Mouse (Mus musculus) limb, embryonic 14.5 days (tissue): ENCODE data around the gene Nav2. TPM values are rescaled to one million over a fixed set of nuclear protein-coding genes. Genes with fewer than 3 reads are reported as not detected.

Experiments
- ATAC-seq: fragments of 200-750 bp; cut with Nextera tagmentation; 2 replicates; pipeline ENCODE4 v1.8.0; 2017; ENCODE audit warnings: low read depth, moderate number of reproducible peaks, moderate TSS enrichment; ENCODE audit not compliant: low FRiP score
- DNase-seq: peaks from one replicate; pipeline ENCODE4 v3.0.0-alpha.2; 2015; ENCODE audit warnings: low spot score
- H3K27ac ChIP-seq: fragments of 300-500 bp; sonication (generic); replicated peaks from 2 replicates; pipeline ENCODE4 v1.5.1; 2014; ENCODE audit warnings: low read depth, mild to moderate bottlenecking, low read length, moderate library complexity, mixed read lengths
- H3K27me3 ChIP-seq: fragments of 300-500 bp; sonication (generic); 2 replicates; pipeline ENCODE4 v1.6.1; 2014; ENCODE audit warnings: low read length, mixed read lengths; ENCODE audit not compliant: control insufficient read depth, insufficient read depth
- H3K36me3 ChIP-seq: fragments of 300-500 bp; sonication (generic); 2 replicates; pipeline ENCODE4 v1.6.1; 2014; ENCODE audit warnings: mild to moderate bottlenecking, low read length, moderate library complexity, mixed read lengths; ENCODE audit not compliant: control insufficient read depth, insufficient read depth
- H3K4me1 ChIP-seq: fragments of 300-500 bp; sonication (generic); 2 replicates; pipeline ENCODE4 v1.6.1; 2014; ENCODE audit warnings: antibody characterized with exemption, low read length, mixed read lengths; ENCODE audit not compliant: control insufficient read depth, insufficient read depth
- H3K4me2 ChIP-seq: fragments of 300-500 bp; sonication (generic); replicated peaks from 2 replicates; pipeline ENCODE4 v1.6.1; 2014; ENCODE audit warnings: low read depth, mild to moderate bottlenecking, low read length, moderate library complexity; ENCODE audit not compliant: severe bottlenecking
- H3K4me3 ChIP-seq: fragments of 300-500 bp; sonication (generic); replicated peaks from 2 replicates; pipeline ENCODE4 v1.5.1; 2014; ENCODE audit warnings: low read length
- H3K9ac ChIP-seq: fragments of 300-500 bp; sonication (generic); 2 replicates; pipeline ENCODE4 v1.6.1; 2014; ENCODE audit warnings: mild to moderate bottlenecking, low read depth, low read length, moderate library complexity; ENCODE audit not compliant: severe bottlenecking
- H3K9me3 ChIP-seq: fragments of 300-500 bp; sonication (generic); 2 replicates; pipeline ENCODE4 v1.6.1; 2016; ENCODE audit warnings: low read length; ENCODE audit not compliant: control insufficient read depth
- POLR2A ChIP-seq: fragments of 200-500 bp; IDR thresholded peaks from 2 replicates; pipeline ENCODE4 v1.8.0; 2012; ENCODE audit warnings: inconsistent platforms, mild to moderate bottlenecking, moderate library complexity, borderline replicate concordance; ENCODE audit not compliant: insufficient read depth, insufficient read length; ENCODE audit errors: extremely low read depth
- WGBS: fragments of 180-500 bp; shearing (Covaris S2); extraction: QIAGEN DNeasy Blood & Tissue Kit; methylation state at CpG from one replicate; pipeline ENCODE4 v1.1.7; 2014; 5-methylcytosine and 5-hydroxymethylcytosine counted together
- polyA plus RNA-seq, 2 experiments: library from polyadenylated mRNA; depleted of rRNA in 1 of 2; stranded (reverse) in 1 of 2; unstranded in 1 of 2; fragments of >200 nt; fragmentation: Nextera tagmentation in 1 of 2; extraction: Ambion mirVana in 1 of 2; gene quantifications; 2 replicates each; pipeline versions ENCODE4 v1.2.1 to v1.2.3; 2012 to 2014

Nav2 gene
- polyA plus RNA-seq, 2 experiments = 15.8 to 16.8 TPM

DNA sequence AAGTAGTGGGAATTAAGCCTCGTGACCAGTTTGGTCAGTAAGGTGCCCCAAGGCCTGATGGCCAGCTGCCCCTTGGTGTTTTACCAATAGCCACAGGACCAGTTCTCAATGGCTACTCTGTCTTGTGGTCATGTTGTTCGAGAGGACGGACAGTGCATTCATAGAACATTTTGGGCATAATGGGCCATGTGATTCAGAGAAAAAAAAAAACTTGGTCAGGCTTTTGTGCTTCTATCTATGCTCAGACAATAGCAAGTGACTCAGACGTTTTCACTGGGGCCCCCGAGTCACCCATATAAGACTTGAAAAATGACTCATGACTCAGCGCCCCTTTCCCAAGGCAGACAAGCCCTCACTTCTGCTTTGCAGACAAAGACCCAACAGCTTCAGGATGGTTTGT lies 344.4 kb downstream of the Nav2 start:
- Histone ChIP-seq H3K9me3 (no peaks in the 10 kb centered on the region), H3K4me2 (no peak overlapping the region), H3K27me3 (peaks cover 11% of the 10 kb centered on the region), H3K4me1 (peaks cover 9% of the 10 kb centered on the region; the same call in 1 of the 2 replicates), H3K9ac (no peak overlapping the region), H3K27ac (no peak overlapping the region), H3K4me3 (no peak overlapping the region), H3K36me3 (no peaks in the 10 kb centered on the region)
- ATAC-seq = no peak
- DNase-seq = no peak
- WGBS = 82% methylated on average over 6 of the region's 6 CpGs
- TF ChIP-seq POLR2A = no peak

DNA sequence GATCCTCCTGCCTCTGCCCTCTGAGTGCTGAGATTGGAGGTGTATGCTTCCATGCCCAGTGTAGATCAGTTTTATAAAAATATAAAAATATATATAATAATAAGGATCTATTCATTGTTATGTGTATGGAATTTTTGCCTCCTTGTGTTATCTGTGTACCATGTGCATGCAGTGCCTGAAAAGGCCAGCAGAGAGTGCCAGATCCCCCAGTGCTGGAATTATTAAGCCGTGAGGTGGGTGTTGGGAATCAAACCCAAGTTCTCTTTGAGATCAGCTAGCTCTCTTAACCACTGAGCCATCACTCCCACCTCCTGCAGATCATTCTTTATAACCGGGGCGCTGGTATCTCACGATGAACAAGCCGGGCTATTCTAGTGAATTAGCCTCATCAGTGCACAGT lies 346.5 kb downstream of the Nav2 start:
- Histone ChIP-seq H3K27me3 (no peaks in the 10 kb centered on the region), H3K4me1 (0 out of 2 replicates have a peak, but pooled peaks cover 3% of the 10 kb centered on the region), H3K4me2 (no peak overlapping the region), H3K4me3 (no peak overlapping the region), H3K9ac (no peak overlapping the region), H3K9me3 (no peaks in the 10 kb centered on the region), H3K27ac (no peak overlapping the region), H3K36me3 (no peaks in the 10 kb centered on the region)
- DNase-seq (no peak), ATAC-seq (no peak)
- 94% methylated on average over 5 of the region's 5 CpGs for WGBS
- TF ChIP-seq POLR2A = no peak

DNA sequence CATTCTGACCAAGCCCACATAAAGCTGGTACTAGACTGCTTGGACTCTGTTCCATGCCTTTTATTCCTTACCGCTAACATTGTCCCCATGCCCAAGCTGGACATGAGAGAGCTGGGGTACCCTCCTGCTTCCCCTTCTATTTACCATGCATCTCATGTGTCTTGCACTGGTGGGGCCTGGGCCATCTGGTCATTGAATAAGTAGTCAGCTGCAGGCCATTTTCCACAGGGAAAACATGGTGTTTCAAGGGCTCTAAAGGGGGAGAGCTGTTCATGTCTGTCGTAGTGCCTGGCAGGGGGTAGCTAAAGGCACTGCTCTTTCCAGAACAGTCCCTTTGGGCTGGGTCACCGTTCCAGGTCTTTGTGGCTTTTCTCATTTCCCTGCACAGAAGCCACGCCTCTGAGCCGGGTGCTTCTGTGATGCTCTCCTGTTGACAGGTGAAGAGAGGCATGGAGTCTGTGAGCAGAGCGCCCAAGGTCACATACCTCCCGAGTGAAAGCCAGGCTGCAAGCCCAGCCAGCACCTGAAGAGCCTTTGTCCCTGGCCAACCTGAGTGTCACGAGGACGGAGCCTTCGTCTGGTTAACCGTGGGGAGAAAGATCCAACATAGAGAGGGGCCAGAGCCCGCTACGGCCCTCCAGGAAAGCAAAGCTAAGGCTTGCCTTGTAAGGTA lies 348.9 kb downstream of the Nav2 start:
- Histone ChIP-seq H3K27me3 (no peaks in the 10 kb centered on the region), H3K4me3 (no peak overlapping the region), H3K36me3 (no peaks in the 10 kb centered on the region), H3K4me1 (0 out of 2 replicates have a peak, but pooled peaks cover 2% of the 10 kb centered on the region), H3K9me3 (no peaks in the 10 kb centered on the region), H3K4me2 (no peak overlapping the region), H3K9ac (no peak overlapping the region), H3K27ac (no peak overlapping the region)
- 77% methylated on average over 13 of the region's 13 CpGs for WGBS
- no peak for ATAC-seq
- no peak for TF ChIP-seq POLR2A
- no peak for DNase-seq

DNA sequence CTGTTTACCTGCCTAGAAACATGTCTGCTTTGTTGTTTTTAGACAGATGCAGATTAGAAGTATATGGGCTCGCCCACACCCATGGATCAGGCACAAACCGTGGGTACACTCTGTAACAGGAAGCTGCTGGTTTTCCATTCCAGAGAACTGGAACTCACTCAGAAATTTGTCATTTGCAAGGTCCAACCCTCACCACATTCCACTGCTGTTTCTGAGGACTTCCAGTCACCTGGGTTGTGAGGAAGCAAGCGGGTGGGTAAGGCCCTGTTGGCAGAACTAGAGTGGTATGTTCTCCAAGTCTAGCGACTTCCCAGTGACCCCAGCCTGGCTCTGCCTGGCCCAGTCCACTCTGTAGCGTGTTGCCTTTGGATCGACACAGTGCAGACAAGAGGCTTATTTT lies 349.6 kb downstream of the Nav2 start:
- no peak overlapping the region for H3K4me3 ChIP-seq
- no peak for DNase-seq
- no peak overlapping the region for H3K4me2 ChIP-seq
- H3K27me3 ChIP-seq = no peaks in the 10 kb centered on the region
- no peaks in the 10 kb centered on the region for H3K9me3 ChIP-seq
- no peak overlapping the region for H3K27ac ChIP-seq
- 74% methylated on average over 6 of the region's 6 CpGs for WGBS
- no peak overlapping the region for H3K9ac ChIP-seq
- no peak for ATAC-seq
- 0 out of 2 replicates have a peak, but pooled peaks cover 3% of the 10 kb centered on the region for H3K4me1 ChIP-seq
- TF ChIP-seq POLR2A = no peak
- no peaks in the 10 kb centered on the region for H3K36me3 ChIP-seq

DNA sequence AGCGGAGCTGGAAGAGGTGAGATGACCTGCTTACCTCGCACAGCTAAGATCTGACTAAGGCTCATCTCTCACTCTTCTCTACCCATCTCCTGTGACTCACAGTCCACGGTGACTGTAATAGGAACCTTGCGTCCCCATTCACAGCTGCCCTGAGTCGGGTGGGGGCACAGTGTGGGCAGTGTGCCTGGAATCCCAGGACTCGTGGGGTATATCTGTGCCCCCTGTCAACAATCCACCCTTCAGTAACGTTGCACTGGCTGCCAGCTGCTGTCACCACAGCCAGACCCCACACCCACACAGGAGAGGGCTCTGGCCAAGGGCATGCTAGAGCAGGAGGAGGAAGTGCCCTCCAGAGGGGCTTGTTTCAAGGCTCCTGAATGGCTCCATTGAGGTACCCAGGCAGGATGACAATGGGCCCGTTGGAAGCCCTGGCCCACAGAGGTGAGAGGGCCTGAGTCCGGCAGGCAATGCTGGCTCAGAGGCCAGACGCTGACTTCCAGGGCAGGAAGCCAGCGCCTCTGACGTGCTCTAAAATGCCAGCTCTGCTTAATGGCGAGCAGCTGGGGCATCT lies 353.5 kb downstream of the Nav2 start:
- DNase-seq (no peak), ATAC-seq (no peak)
- H3K4me2 ChIP-seq = no peak overlapping the region
- 62% methylated on average over 13 of the region's 13 CpGs for WGBS
- no peaks in the 10 kb centered on the region for H3K36me3 ChIP-seq
- H3K9me3 ChIP-seq = no peaks in the 10 kb centered on the region
- TF ChIP-seq POLR2A = no peak
- H3K27ac ChIP-seq = no peak overlapping the region
- H3K4me1 ChIP-seq = 0 out of 2 replicates have a peak, but pooled peaks cover 3% of the 10 kb centered on the region
- H3K9ac ChIP-seq = no peak overlapping the region
- no peak overlapping the region for H3K4me3 ChIP-seq
- H3K27me3 ChIP-seq = no peaks in the 10 kb centered on the region
